Mouse (Mus musculus) erythroblast, embryonic 14.5 days (primary cell): ENCODE measurements around the gene Rgl1. TPM values are rescaled to one million over a fixed set of nuclear protein-coding genes. Genes with fewer than 3 reads are reported as not detected.

Experiments used
- H3K27me3 ChIP-seq: 2 replicates; pipeline ENCODE4 v1.6.1; 2012; ENCODE audit warnings: inconsistent platforms; ENCODE audit not compliant: control insufficient read depth
- H3K36me3 ChIP-seq: 2 replicates; pipeline ENCODE4 v1.6.1; 2012; ENCODE audit warnings: mild to moderate bottlenecking, inconsistent platforms; ENCODE audit not compliant: control insufficient read depth
- H3K4me1 ChIP-seq: 2 replicates; pipeline ENCODE4 v1.6.1; 2012; ENCODE audit warnings: inconsistent platforms; ENCODE audit not compliant: control insufficient read depth
- H3K4me3 ChIP-seq: replicated peaks from 2 replicates; pipeline ENCODE3; 2012; ENCODE audit warnings: moderate library complexity, mild to moderate bottlenecking, inconsistent platforms
- H3K9me3 ChIP-seq: 2 replicates; pipeline ENCODE4 v1.6.1; 2012; ENCODE audit warnings: low read length, inconsistent platforms, mixed read lengths; ENCODE audit not compliant: control insufficient read depth
- GATA1 ChIP-seq: IDR thresholded peaks from 2 replicates; pipeline ENCODE4 v1.6.1; 2012; ENCODE audit warnings: low read length, inconsistent platforms, mixed read lengths
- TAL1 ChIP-seq: IDR thresholded peaks from 3 replicates; pipeline ENCODE4 v1.6.1; 2012; ENCODE audit warnings: low read length, inconsistent platforms, mixed read lengths
- polyA plus RNA-seq: library from polyadenylated mRNA; stranded (reverse); fragments of >175 nt; gene quantifications from 2 replicates; pipeline ENCODE4 v1.2.3, GENCODE M21; 2012

The Rgl1 gene
- polyA plus RNA-seq, 1 experiment: 0.03 TPM

- Histone ChIP-seq H3K36me3 (peaks cover 39% of the 10 kb centered on the region), H3K4me3 (peak overlapping the region; percentile 94), H3K4me1 (peaks cover 21% of the 10 kb centered on the region), H3K27me3 (peaks cover 38% of the 10 kb centered on the region), H3K9me3 (no peaks in the 10 kb centered on the region)
- no peak for TF ChIP-seq TAL1
- no peak for TF ChIP-seq GATA1
Measured at GRCm38 (mm10) chr1:152766804-152767748, 925 bp upstream of the Rgl1 start.

- TF ChIP-seq TAL1 (no peak), GATA1 (no peak)
- H3K36me3 ChIP-seq: no peaks in the 10 kb centered on the region
- no peaks in the 10 kb centered on the region for H3K9me3 ChIP-seq
Measured at GRCm38 (mm10) chr1:152761791-152762190, 4.4 kb downstream of the Rgl1 start.

DNA sequence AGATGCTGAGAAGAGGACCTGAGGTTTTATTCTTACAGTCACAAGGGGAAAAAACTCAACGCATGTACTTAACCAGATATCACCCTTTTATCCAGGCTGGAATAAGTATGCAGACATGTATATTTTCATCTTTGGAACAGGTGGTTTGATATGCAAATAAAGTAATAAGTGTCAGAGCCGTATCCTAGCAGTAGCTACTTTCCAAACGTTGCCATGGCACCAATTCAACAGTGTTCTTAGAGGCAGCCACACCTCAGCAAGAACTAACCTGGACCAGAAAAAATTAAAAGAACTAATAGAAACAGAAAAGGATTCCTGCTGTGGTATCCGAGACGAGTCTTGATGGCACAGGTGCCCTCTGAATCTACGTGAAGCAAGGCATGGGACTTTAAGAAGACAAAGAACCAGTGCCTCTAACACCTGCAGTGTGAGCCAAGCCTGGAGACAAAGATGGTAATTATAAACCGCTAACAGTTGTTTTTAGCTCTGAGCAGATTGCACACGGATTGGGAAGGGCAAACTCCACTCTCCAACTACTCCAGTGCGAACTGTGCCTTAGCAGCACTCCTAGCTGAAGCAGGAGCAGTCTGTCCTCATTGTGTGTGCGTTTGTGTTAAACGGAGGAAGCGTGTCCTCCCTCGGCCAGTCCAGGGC, 15.7 kb downstream of the Rgl1 start, which contains the start of gene Apobec4:
Gene Apobec4 (plus strand): TSS at position 240 of the 654 bp plus-strand sequence.
- H3K4me3 ChIP-seq: no peak within 1 kb of the TSS
- no peaks in the 10 kb centered on the region for H3K36me3 ChIP-seq
- TF ChIP-seq TAL1: no peak
- no peak for TF ChIP-seq GATA1

More at GRCm38 (mm10) chr1:152761791-152762190, 4.4 kb downstream of the Rgl1 start:
- no peak overlapping the region for H3K4me3 ChIP-seq
- H3K27me3 ChIP-seq: peaks cover 40% of the 10 kb centered on the region
- H3K4me1 ChIP-seq: peaks cover 8% of the 10 kb centered on the region

DNA sequence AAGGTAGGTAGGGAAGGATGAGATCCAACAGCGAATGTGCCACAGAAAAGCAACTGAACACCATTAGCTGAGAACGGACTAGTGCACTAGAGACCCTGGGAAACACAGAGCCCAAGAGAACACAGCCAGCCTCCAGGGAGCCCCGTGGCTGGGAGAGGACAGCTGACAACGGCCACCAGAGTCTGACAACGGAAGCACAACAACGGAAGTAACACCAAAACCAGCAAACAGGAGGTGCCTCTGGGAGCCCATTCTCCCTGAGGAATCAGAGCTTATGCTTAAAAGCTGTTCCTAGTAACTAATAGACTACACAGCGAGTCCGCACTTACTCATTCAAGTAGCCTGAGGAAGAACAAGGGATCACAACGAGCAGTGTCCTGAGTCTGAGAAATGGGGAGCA, 16.9 kb downstream of the Rgl1 start:
- no peaks in the 10 kb centered on the region for H3K4me1 ChIP-seq
- TF ChIP-seq TAL1: no peak
- no peak for TF ChIP-seq GATA1
- H3K9me3 ChIP-seq: no peaks in the 10 kb centered on the region
- H3K27me3 ChIP-seq: no peaks in the 10 kb centered on the region
- no peaks in the 10 kb centered on the region for H3K36me3 ChIP-seq
- no peak overlapping the region for H3K4me3 ChIP-seq

More for the DNA sequence above, 15.7 kb downstream of the Rgl1 start, which contains the start of gene Apobec4:
- Histone ChIP-seq H3K9me3 (no peaks in the 10 kb centered on the region), H3K4me1 (no peaks in the 10 kb centered on the region), H3K27me3 (no peaks in the 10 kb centered on the region)

- H3K9me3 ChIP-seq: no peaks in the 10 kb centered on the region
- H3K4me3 ChIP-seq: no peak overlapping the region
- TF ChIP-seq TAL1 (no peak), GATA1 (no peak)
- no peaks in the 10 kb centered on the region for H3K36me3 ChIP-seq
- H3K27me3 ChIP-seq: no peaks in the 10 kb centered on the region
- H3K4me1 ChIP-seq: no peaks in the 10 kb centered on the region
Measured at GRCm38 (mm10) chr1:152746426-152746825, 19.7 kb downstream of the Rgl1 start.

- Histone ChIP-seq H3K4me1 (no peaks in the 10 kb centered on the region), H3K36me3 (no peaks in the 10 kb centered on the region), H3K4me3 (no peak overlapping the region), H3K27me3 (no peaks in the 10 kb centered on the region), H3K9me3 (no peaks in the 10 kb centered on the region)
- no peak for TF ChIP-seq GATA1
- TF ChIP-seq TAL1: no peak
Measured at GRCm38 (mm10) chr1:152743095-152743826, 22.9 kb downstream of the Rgl1 start.

DNA sequence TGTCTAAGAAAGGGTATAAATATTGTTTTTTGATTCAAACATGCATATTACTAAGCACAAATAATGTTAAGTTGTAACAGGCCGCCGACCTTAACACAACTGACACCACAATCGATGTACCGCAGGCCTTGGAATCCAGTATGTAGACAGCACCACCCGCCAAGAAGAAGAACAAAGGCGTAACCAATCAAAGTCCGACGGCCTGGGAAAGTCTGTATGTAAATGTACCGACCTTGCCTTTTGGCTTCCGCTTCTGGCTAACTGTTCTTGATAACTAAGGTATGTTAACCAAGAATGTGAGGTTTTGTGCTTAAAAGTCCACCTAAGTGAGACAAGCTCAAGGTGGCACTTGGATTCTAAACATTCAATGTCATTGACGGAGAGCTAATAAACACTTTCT, 26.8 kb downstream of the Rgl1 start:
- no peaks in the 10 kb centered on the region for H3K9me3 ChIP-seq
- H3K4me1 ChIP-seq: no peaks in the 10 kb centered on the region
- no peaks in the 10 kb centered on the region for H3K27me3 ChIP-seq
- TF ChIP-seq GATA1 (no peak), TAL1 (no peak)
- H3K4me3 ChIP-seq: no peak overlapping the region
- no peaks in the 10 kb centered on the region for H3K36me3 ChIP-seq

- H3K36me3 ChIP-seq: no peaks in the 10 kb centered on the region
- no peak for TF ChIP-seq TAL1
- no peak for TF ChIP-seq GATA1
- no peaks in the 10 kb centered on the region for H3K27me3 ChIP-seq
- no peak overlapping the region for H3K4me3 ChIP-seq
- H3K9me3 ChIP-seq: no peaks in the 10 kb centered on the region
- no peaks in the 10 kb centered on the region for H3K4me1 ChIP-seq
Measured at GRCm38 (mm10) chr1:152738793-152739192, 27.4 kb downstream of the Rgl1 start.
